Mouse (Mus musculus): ENCODE measurements around the gene B3glct.

GRCm38 (mm10) chr5:149745079-149745478 is 67.0 kb downstream of the B3glct start:
- TF ChIP-seq CTCF (IDR thresholded peaks at IDR 0.05; ENCODE audit: low read depth, low read length) (peak; percentile 14; the same call in 1 of the 2 replicates), POLR2A (IDR thresholded peaks at IDR 0.05; ENCODE audit: extremely low read depth, insufficient read depth, low read length) (no peak)
